Mouse (Mus musculus): ENCODE measurements around the gene Gm5849. TPM values are rescaled to one million over a fixed set of nuclear protein-coding genes. Genes with fewer than 3 reads are reported as not detected.
"Not testable (repeated sequence)": the region's sequence is repeated elsewhere in the genome, so short reads cannot be mapped to it uniquely, and the experiment has no call there.

Gm5849 gene
- total RNA-seq (2021) = not detected

GRCm38 (mm10) chr3:90777776-90778175, at the start of gene Gm5849:
TSS of gene Gm5849 (minus strand) at chr3:90777876.
- DNase-seq = not testable (repeated sequence)

GRCm38 (mm10) chr3:90749658-90750057, 28.0 kb downstream of the Gm5849 start:
- DNase-seq = no peak

- DNase-seq = no peak
Measured at GRCm38 (mm10) chr3:90726606-90727005, 51.1 kb downstream of the Gm5849 start, which contains the start of gene Pglyrp4. TSS of gene Pglyrp4 (plus strand) at chr3:90726906.

Other genes starting within 250 kb of the Gm5849 start
- 100 to 1,000 TPM; 101 to 106 TPM for gene S100a16, start 240.6 kb downstream of the Gm5849 start, total RNA-seq (2021)
- gene S100a3, start 217.3 kb downstream of the Gm5849 start, total RNA-seq (2021) = not detected
- gene S100a2, start 187.6 kb downstream of the Gm5849 start, total RNA-seq (2021) = not detected
- not detected for gene Gm42674, start 176.0 kb downstream of the Gm5849 start, total RNA-seq (2021)
- 1 to 10 TPM; 7.6 to 9.5 TPM for gene S100a4, start 174.1 kb downstream of the Gm5849 start, total RNA-seq (2021)
- not detected for gene S100a5, start 169.4 kb downstream of the Gm5849 start, total RNA-seq (2021)
- 10 to 100 TPM; 72.1 to 75.9 TPM for gene S100a6, start 165.0 kb downstream of the Gm5849 start, total RNA-seq (2021)
- not detected for gene S100a7a, start 123.9 kb downstream of the Gm5849 start, total RNA-seq (2021)
- gene S100a8, start 108.9 kb downstream of the Gm5849 start, total RNA-seq (2021) = 10 to 100 TPM in 1 of 2 experiments, 1 to 10 TPM in 1; 6.8 to 10.4 TPM
- 10 to 100 TPM in 1 of 2 experiments, 1 to 10 TPM in 1; 8.1 to 14.6 TPM for gene S100a9, start 82.2 kb downstream of the Gm5849 start, total RNA-seq (2021)
- gene Pglyrp4, start 51.0 kb downstream of the Gm5849 start, total RNA-seq (2021) = not detected

All from heart, postnatal 4 days (tissue).